ENCODE assay signal across 24 mouse cellular contexts in the genomic region with DNA sequence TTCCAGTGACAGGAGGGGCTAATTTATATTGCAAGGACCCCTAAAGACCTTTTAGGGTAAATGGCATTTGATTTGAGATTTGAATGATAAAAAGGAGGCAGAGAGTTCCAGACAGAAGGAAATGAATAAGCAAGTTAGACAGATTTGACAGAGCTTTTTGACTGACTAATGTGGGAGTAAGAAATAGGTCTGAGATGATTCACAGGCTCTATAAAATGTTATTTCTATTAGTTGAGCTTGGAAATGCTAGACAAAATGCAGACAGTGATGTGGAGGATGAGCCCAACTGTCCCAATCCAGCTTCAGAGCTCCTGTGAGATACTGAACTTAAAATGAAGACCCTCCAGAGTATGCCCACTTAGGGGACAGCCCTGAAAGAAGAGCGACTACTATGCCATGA.
"Had no signal": no experiment of that assay in that cellular context is flagged by ENCODE, and none has a peak within 500 bp of the region (broad histone marks: within the 10 kb centered on the region; RNA-seq: fewer than 3 reads in every experiment).

No protein-coding gene starts in this region.

- ATAC-seq: hindbrain, embryonic 16.5 days; inflammation-experienced regulatory T-cells, adult 6 months; intestine, postnatal 0 days; liver, embryonic 12.5 days had no signal

- H3K9me3 ChIP-seq: heart, embryonic 10.5 days; heart, embryonic 12.5 days; hindbrain, embryonic 10.5 days; hindbrain, embryonic 12.5 days; limb, embryonic 13.5 days; limb, embryonic 15.5 days; liver, embryonic 12.5 days had no signal

- H3K4me3 ChIP-seq: gastrocnemius, adult 2 months; heart, embryonic 10.5 days; heart, embryonic 12.5 days; hindbrain, embryonic 10.5 days; hindbrain, embryonic 12.5 days; limb, embryonic 13.5 days; limb, embryonic 15.5 days; liver, embryonic 12.5 days had no signal

- H3K36me3 ChIP-seq: heart, embryonic 10.5 days; heart, embryonic 12.5 days; hindbrain, embryonic 10.5 days; hindbrain, embryonic 12.5 days; limb, embryonic 13.5 days; limb, embryonic 15.5 days; liver, embryonic 12.5 days had no signal

- H3K9ac ChIP-seq: heart, embryonic 12.5 days; hindbrain, embryonic 12.5 days; hindbrain, embryonic 14.5 days; limb, embryonic 13.5 days; limb, embryonic 15.5 days; liver, embryonic 12.5 days; liver, embryonic 14.5 days had no signal

- H3K27me3 ChIP-seq: heart, embryonic 12.5 days; hindbrain, embryonic 12.5 days; limb, embryonic 13.5 days; limb, embryonic 15.5 days; liver, embryonic 12.5 days had no signal

- H3K4me1 ChIP-seq: heart, embryonic 10.5 days; heart, embryonic 12.5 days; hindbrain, embryonic 10.5 days; hindbrain, embryonic 12.5 days; limb, embryonic 13.5 days; limb, embryonic 15.5 days; liver, embryonic 12.5 days had no signal

- DNase-seq: gastrocnemius, adult 2 months; gastrocnemius, postnatal 10 days; gastrocnemius, postnatal 25 days; heart, adult 18-20 months; heart, postnatal 10 days; heart, postnatal 4 days; kidney, adult 18-20 months; kidney, adult 8-10 months; kidney, postnatal 10 days; kidney, postnatal 25 days; left cerebral cortex, postnatal 4 days; lung, adult 18-20 months had no signal

- H3K4me2 ChIP-seq: heart, embryonic 12.5 days; hindbrain, embryonic 12.5 days; hindbrain, embryonic 14.5 days; limb, embryonic 13.5 days; limb, embryonic 15.5 days; liver, embryonic 12.5 days had no signal

- H3K27ac ChIP-seq: gastrocnemius, adult 2 months; heart, embryonic 10.5 days; hindbrain, embryonic 10.5 days; hindbrain, embryonic 12.5 days; hindbrain, embryonic 14.5 days; limb, embryonic 13.5 days; limb, embryonic 15.5 days; liver, embryonic 12.5 days; liver, embryonic 14.5 days had no signal
